Mouse (Mus musculus): ENCODE results near the gene Fam221b.

Fam221b gene

GRCm38 (mm10) chr4:43656339-43657109 lies 12.4 kb downstream of the Fam221b start, which contains the start of gene Hint2:
TSS of gene Hint2 (minus strand) at chr4:43656466.
- DNase-seq (ENCODE audit: low read depth), result peak; percentile 87

GRCm38 (mm10) chr4:43655656-43656338 lies 13.1 kb downstream of the Fam221b start:
- DNase-seq (ENCODE audit: low read depth), result no peak

GRCm38 (mm10) chr4:43653161-43654015 lies 15.6 kb downstream of the Fam221b start, which contains the start of gene Spag8:
TSS of gene Spag8 (minus strand) at chr4:43653594.
- DNase-seq (ENCODE audit: low read depth), result no peak

GRCm38 (mm10) chr4:43652726-43653125 lies 16.2 kb downstream of the Fam221b start:
- DNase-seq (ENCODE audit: low read depth), result no peak

GRCm38 (mm10) chr4:43649783-43650182 lies 19.2 kb downstream of the Fam221b start:
- no peak for DNase-seq (ENCODE audit: low read depth)

GRCm38 (mm10) chr4:43640491-43640890 lies 28.5 kb downstream of the Fam221b start:
- no peak for DNase-seq (ENCODE audit: low read depth)

- DNase-seq (ENCODE audit: low read depth), result no peak
These were observed 28.9 kb downstream of the Fam221b start for GRCm38 (mm10) chr4:43640076-43640475.

- no peak for DNase-seq (ENCODE audit: low read depth)
These were observed 32.2 kb downstream of the Fam221b start for GRCm38 (mm10) chr4:43636751-43637150.

GRCm38 (mm10) chr4:43634621-43635374 lies 34.1 kb downstream of the Fam221b start:
- DNase-seq (ENCODE audit: low read depth), result no peak

GRCm38 (mm10) chr4:43633736-43634135 lies 35.2 kb downstream of the Fam221b start:
- no peak for DNase-seq (ENCODE audit: low read depth)

GRCm38 (mm10) chr4:43633296-43633695 lies 35.6 kb downstream of the Fam221b start:
- no peak for DNase-seq (ENCODE audit: low read depth)

GRCm38 (mm10) chr4:43631956-43632920 lies 36.7 kb downstream of the Fam221b start:
- DNase-seq (ENCODE audit: low read depth), result no peak

- DNase-seq (ENCODE audit: low read depth), result no peak
These were observed 37.6 kb downstream of the Fam221b start, which contains the start of gene Npr2 for GRCm38 (mm10) chr4:43631046-43631955. TSS of gene Npr2 (plus strand) at chr4:43631935.

GRCm38 (mm10) chr4:43630671-43631045 lies 38.3 kb downstream of the Fam221b start:
- DNase-seq (ENCODE audit: low read depth), result no peak

- DNase-seq (ENCODE audit: low read depth), result peak; percentile 80
These were observed 38.8 kb downstream of the Fam221b start for GRCm38 (mm10) chr4:43630030-43630581.

GRCm38 (mm10) chr4:43629106-43629817 lies 39.7 kb downstream of the Fam221b start:
- DNase-seq (ENCODE audit: low read depth), result no peak

GRCm38 (mm10) chr4:43620146-43620778 lies 48.7 kb downstream of the Fam221b start:
- no peak for DNase-seq (ENCODE audit: low read depth)

Data from c-Kit-positive CD71-negative TER-119-negative erythroid progenitor cells, embryonic 14.5 days (primary cell).